Comparison of ENCODE assay signal across 8 mouse cellular contexts in genomic region chr19:40513632-40514078, GRCm38 (mm10). TPM values are rescaled to one million over a fixed set of nuclear protein-coding genes. Genes with fewer than 3 reads are reported as not detected.
A peak's percentile ranks its signal among the peaks of the same experiment; 100 is the strongest.
DNase-seq lines count a peak whose midpoint lies in the region; ATAC-seq and TF ChIP-seq lines count a peak whose summit lies in the region.

Sorbs1 (minus strand) TSS chr19:40513779.

- peak within 1 kb of the TSS; percentile 90 for H3K27ac ChIP-seq in forebrain, embryonic 10.5 days
- H3K27ac ChIP-seq in heart, embryonic 15.5 days, result peak within 1 kb of the TSS; percentile 94
- H3K27ac ChIP-seq in liver, embryonic 14.5 days, result peak within 1 kb of the TSS; percentile 96
- H3K27ac ChIP-seq in neural tube, embryonic 11.5 days (ENCODE audit: low read depth, low read length), result peak within 1 kb of the TSS; percentile 79
- peak within 1 kb of the TSS; percentile 93 for H3K27ac ChIP-seq in stomach, postnatal 0 days (replicated peaks)

- no peaks in the 10 kb centered on the region for H3K36me3 ChIP-seq in forebrain, embryonic 10.5 days (replicated peaks)
- no peaks in the 10 kb centered on the region for H3K36me3 ChIP-seq in heart, embryonic 15.5 days
- no peaks in the 10 kb centered on the region for H3K36me3 ChIP-seq in liver, embryonic 14.5 days (replicated peaks; ENCODE audit: control insufficient read depth, insufficient read depth, low read depth)
- no peaks in the 10 kb centered on the region for H3K36me3 ChIP-seq in neural tube, embryonic 11.5 days (ENCODE audit: control insufficient read depth, insufficient read depth, low read length)
- no peaks in the 10 kb centered on the region for H3K36me3 ChIP-seq in stomach, postnatal 0 days (ENCODE audit: control insufficient read depth, insufficient read depth, low read length)

- no peak for TF ChIP-seq CTCF in liver, embryonic 14.5 days (IDR thresholded peaks at IDR 0.05; ENCODE audit: low read depth)
- TF ChIP-seq CTCF in stomach, postnatal 0 days (IDR thresholded peaks at IDR 0.05; ENCODE audit: low read depth), result no peak

- peaks cover 17% of the 10 kb centered on the region for H3K4me1 ChIP-seq in forebrain, embryonic 10.5 days
- H3K4me1 ChIP-seq in heart, embryonic 15.5 days (replicated peaks), result peaks cover 30% of the 10 kb centered on the region
- peaks cover 31 to 39% of the 10 kb centered on the region in 2 experiments for H3K4me1 ChIP-seq in liver, embryonic 14.5 days (replicated peaks; ENCODE audit: control insufficient read depth in 2 of 2, insufficient read depth in 2 of 2, low read length in 1 of 2)
- H3K4me1 ChIP-seq in neural tube, embryonic 11.5 days (ENCODE audit: control insufficient read depth, insufficient read depth, low read length), result 0 out of 2 replicates have a peak, but pooled peaks cover 5% of the 10 kb centered on the region
- H3K4me1 ChIP-seq in stomach, postnatal 0 days (replicated peaks; ENCODE audit: control insufficient read depth, insufficient read depth), result no peaks in the 10 kb centered on the region

- WGBS in forebrain, embryonic 10.5 days, result under 1% methylated on average over 51 of the region's 51 CpGs
- WGBS in heart, embryonic 15.5 days, result under 1% methylated on average over 51 of the region's 51 CpGs
- whole genome bisulfite sequencing in liver, embryonic 14.5 days (ENCODE audit: insufficient replicate concordance), result under 1% methylated on average over 51 of the region's 51 CpGs
- WGBS in neural tube, embryonic 11.5 days, result 0% methylated on average over 51 of the region's 51 CpGs
- WGBS in stomach, postnatal 0 days, result under 1% methylated on average over 45 of the region's 51 CpGs

- ATAC-seq in heart, embryonic 15.5 days (replicated peaks; ENCODE audit: insufficient number of reproducible peaks, insufficient read depth, low FRiP score, low read depth), result peak; percentile 98
- peak; percentile 96 for ATAC-seq in liver, embryonic 14.5 days (ENCODE audit: insufficient read depth)
- peak; percentile 99 for ATAC-seq in neural tube, embryonic 11.5 days (ENCODE audit: insufficient read depth, low FRiP score, low TSS enrichment)
- ATAC-seq in stomach, postnatal 0 days (ENCODE audit: low FRiP score, low TSS enrichment), result peak; percentile 99

- peak within 1 kb of the TSS; percentile 92 for H3K9ac ChIP-seq in heart, embryonic 15.5 days
- H3K9ac ChIP-seq in liver, embryonic 14.5 days (replicated peaks), result peak within 1 kb of the TSS; percentile 96
- peak within 1 kb of the TSS; percentile 80 for H3K9ac ChIP-seq in neural tube, embryonic 11.5 days (ENCODE audit: low read length)
- peak within 1 kb of the TSS; percentile 90 for H3K9ac ChIP-seq in stomach, postnatal 0 days (ENCODE audit: low read length)

- TF ChIP-seq EP300 in liver, embryonic 14.5 days (IDR thresholded peaks at IDR 0.05; ENCODE audit: low read depth), result no peak
- TF ChIP-seq EP300 in stomach, postnatal 0 days (optimal IDR thresholded peaks at IDR 0.05), result no peak

- H3K27me3 ChIP-seq in forebrain, embryonic 10.5 days (ENCODE audit: poor library complexity, severe bottlenecking), result no peaks in the 10 kb centered on the region
- no peaks in the 10 kb centered on the region for H3K27me3 ChIP-seq in heart, embryonic 15.5 days
- no peaks in the 10 kb centered on the region for H3K27me3 ChIP-seq in liver, embryonic 14.5 days (ENCODE audit: control insufficient read depth, insufficient read depth, low read length)
- H3K27me3 ChIP-seq in neural tube, embryonic 11.5 days (ENCODE audit: control insufficient read depth, insufficient read depth, low read length), result no peaks in the 10 kb centered on the region
- H3K27me3 ChIP-seq in stomach, postnatal 0 days (ENCODE audit: control insufficient read depth, insufficient read depth, low read length), result no peaks in the 10 kb centered on the region

- H3K4me3 ChIP-seq in forebrain, embryonic 10.5 days, result peak within 1 kb of the TSS; percentile 83
- peak within 1 kb of the TSS; percentile 85 for H3K4me3 ChIP-seq in heart, embryonic 15.5 days
- H3K4me3 ChIP-seq in liver, embryonic 14.5 days (ENCODE audit: insufficient read depth in 1 of 2, low read depth in 2 of 2, low read length in 2 of 2), result peak within 1 kb of the TSS; percentile 94 to 95
- H3K4me3 ChIP-seq in neural tube, embryonic 11.5 days (ENCODE audit: low read depth, low read length), result peak within 1 kb of the TSS; percentile 67
- H3K4me3 ChIP-seq in stomach, postnatal 0 days (ENCODE audit: low read depth, low read length), result peak within 1 kb of the TSS; percentile 88

- H3K4me2 ChIP-seq in heart, embryonic 15.5 days, result peak within 1 kb of the TSS; percentile 89
- H3K4me2 ChIP-seq in liver, embryonic 14.5 days (ENCODE audit: low read depth), result peak within 1 kb of the TSS; percentile 87
- H3K4me2 ChIP-seq in neural tube, embryonic 11.5 days (ENCODE audit: low read depth), result peak within 1 kb of the TSS; percentile 82
- peak within 1 kb of the TSS; percentile 77 for H3K4me2 ChIP-seq in stomach, postnatal 0 days (replicated peaks; ENCODE audit: low read depth)

- peak; percentile 93 to 94 for DNase-seq in CD8-positive naive resting alpha-beta T cell, adult 2 months (ENCODE audit: low read depth in 2 of 2, low spot score in 2 of 2)
- DNase-seq in c-Kit-positive CD71-negative TER-119-negative erythroid progenitor cells, embryonic 14.5 days (ENCODE audit: low read depth), result peak; percentile 94
- DNase-seq in forebrain, embryonic 10.5 days (ENCODE audit: extremely low spot score, low spot score), result peak; percentile 95
- DNase-seq in kidney, postnatal 25 days, result peak; percentile 96 to 99
- peak; percentile 96 for DNase-seq in liver, embryonic 14.5 days (ENCODE audit: low read depth in 3 of 3, low spot score in 3 of 3)
- peak; percentile 99 for DNase-seq in neural tube, embryonic 11.5 days (ENCODE audit: low spot score)
- DNase-seq in stomach, postnatal 0 days (ENCODE audit: low spot score), result peak; percentile 98

- no peaks in the 10 kb centered on the region for H3K9me3 ChIP-seq in forebrain, embryonic 10.5 days
- H3K9me3 ChIP-seq in heart, embryonic 15.5 days (replicated peaks), result no peaks in the 10 kb centered on the region
- no peaks in the 10 kb centered on the region for H3K9me3 ChIP-seq in liver, embryonic 14.5 days (ENCODE audit: control insufficient read depth, low read length)
- H3K9me3 ChIP-seq in neural tube, embryonic 11.5 days (ENCODE audit: control insufficient read depth, low read length), result no peaks in the 10 kb centered on the region
- no peaks in the 10 kb centered on the region for H3K9me3 ChIP-seq in stomach, postnatal 0 days (ENCODE audit: control insufficient read depth, low read length)

RNA-seq across cellular contexts. Expression of gene Sorbs1, which starts in this region (rescaled TPM):
- 36.3 and 39.0 TPM in 2 replicates for polyA plus RNA-seq in forebrain, embryonic 10.5 days (2016; fragmentation: Nextera tagmentation; extraction: Ambion mirVana)
- 103 and 126 TPM in 2 replicates for polyA plus RNA-seq in heart, embryonic 15.5 days (2015; fragmentation: Nextera tagmentation; extraction: Ambion mirVana)
- 6.6 and 11.3 TPM in 2 replicates for polyA plus RNA-seq in liver, embryonic 14.5 days (2012; rRNA removed)
- 31.0 and 32.5 TPM in 2 replicates for polyA plus RNA-seq in liver, embryonic 14.5 days (2014; fragmentation: Nextera tagmentation; extraction: Ambion mirVana)
- polyA plus RNA-seq in neural tube, embryonic 11.5 days (2014; fragmentation: Nextera tagmentation; extraction: Ambion mirVana), result 87.8 and 91.2 TPM in 2 replicates
- polyA plus RNA-seq in stomach, postnatal 0 days (2015; fragmentation: Nextera tagmentation; extraction: Ambion mirVana), result 107 and 111 TPM in 2 replicates

Comparison
In these comparisons a context has a peak if more than half of its experiments do, and no peak if none do; other contexts are left out.
1. Peak in every context shown above with its lines: DNase-seq, ATAC-seq, H3K4me3 ChIP-seq and H3K27ac ChIP-seq.